Comparison of ENCODE assay signal across 25 mouse cellular contexts in the genomic region with DNA sequence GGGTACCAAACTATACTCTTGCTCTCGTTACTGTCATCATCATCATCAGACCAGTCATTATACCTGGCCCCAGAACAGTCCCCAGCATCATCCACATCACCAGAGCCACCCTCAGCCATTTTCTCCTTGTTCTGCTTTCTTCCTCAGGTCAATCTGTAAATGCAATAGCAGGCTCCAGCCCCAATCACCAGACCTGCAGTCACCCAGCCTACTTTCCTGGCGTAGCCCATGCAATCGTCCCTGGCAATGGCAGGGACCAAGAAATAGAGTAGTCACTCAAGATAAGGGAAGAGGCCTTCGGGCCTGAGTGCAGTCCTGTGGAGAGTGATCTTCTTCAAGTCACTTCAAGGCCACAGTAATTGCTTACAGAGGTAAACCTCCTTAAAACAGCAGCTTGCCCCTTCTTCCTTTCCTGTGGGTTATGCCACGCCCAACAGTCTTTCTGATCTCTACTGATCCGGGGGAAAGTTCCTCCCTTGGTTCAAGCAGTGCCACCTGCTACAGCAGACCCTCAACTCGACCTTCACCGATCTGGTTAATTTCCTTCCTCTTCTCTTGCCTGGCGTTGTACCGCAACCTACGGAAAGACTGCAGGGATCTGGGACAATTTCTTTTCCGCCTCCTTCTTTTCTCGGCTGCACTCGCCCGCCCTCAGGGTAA. TPM values are rescaled to one million over a fixed set of nuclear protein-coding genes. Genes with fewer than 3 reads are reported as not detected.
A peak's percentile ranks its signal among the peaks of the same experiment; 100 is the strongest.
DNase-seq lines count a peak whose midpoint lies in the region; ATAC-seq and TF ChIP-seq lines count a peak whose summit lies in the region.
"Not testable (repeated sequence)": the region's sequence is repeated elsewhere in the genome, so short reads cannot be mapped to it uniquely, and the experiment has no call there.
"Had no signal": no experiment of that assay in that cellular context is flagged by ENCODE, and none has a peak within 500 bp of the region (broad histone marks: within the 10 kb centered on the region; RNA-seq: fewer than 3 reads in every experiment).

No protein-coding gene starts in this region.

- ATAC-seq in granulocyte monocyte progenitor cell, adult 5-6 weeks (replicated peaks; ENCODE audit: poor library complexity, severe bottlenecking), result peak; percentile 92
- not testable (repeated sequence) for ATAC-seq in liver, embryonic 14.5 days (ENCODE audit: insufficient read depth)
- ATAC-seq in megakaryocyte progenitor cell, adult 5-6 weeks (replicated peaks; ENCODE audit: poor library complexity), result peak; percentile 84
- ATAC-seq in neutrophil, adult 5-6 weeks (ENCODE audit: extremely low read depth, insufficient number of reproducible peaks, low FRiP score, poor library complexity, severe bottlenecking), result 0 out of 2 replicates have a peak, but pooled peaks have one; percentile 19

- H3K27me3 ChIP-seq in MEL (ENCODE audit: control insufficient read depth in 1 of 2, insufficient read depth in 2 of 2, low read length in 2 of 2); liver, embryonic 14.5 days (ENCODE audit: control insufficient read depth, insufficient read depth, low read length): not testable (repeated sequence)

- not testable (repeated sequence) for H3K4me3 ChIP-seq in MEL (ENCODE audit: control insufficient read depth in 1 of 2, insufficient read depth in 1 of 2, low read depth in 2 of 2, low read length in 2 of 2); liver, embryonic 14.5 days (ENCODE audit: insufficient read depth in 1 of 2, low read depth in 2 of 2, low read length in 2 of 2)

- not testable (repeated sequence) for H3K79me2 ChIP-seq in MEL (ENCODE audit: control insufficient read depth, insufficient read depth, low read length, poor library complexity)

- peak overlapping the region; percentile 4; the same call in 1 of the 2 replicates for H3K4me2 ChIP-seq in liver, embryonic 14.5 days (ENCODE audit: low read depth)

- peak; percentile 18 for DNase-seq in MEL (ENCODE audit: low read depth, low spot score)
- not testable (repeated sequence) for DNase-seq in liver, embryonic 14.5 days (ENCODE audit: low read depth in 3 of 3, low spot score in 3 of 3)
- peak; percentile 42 for DNase-seq in thymus, postnatal 14 days

- not testable (repeated sequence) for H3K9ac ChIP-seq in MEL (ENCODE audit: control insufficient read depth, low read depth, low read length, poor library complexity, severe bottlenecking); liver, embryonic 14.5 days (replicated peaks)

- H3K27ac ChIP-seq in MEL (ENCODE audit: control insufficient read depth, low read depth, low read length); liver, embryonic 14.5 days: not testable (repeated sequence)

- WGBS in liver, embryonic 14.5 days (ENCODE audit: insufficient replicate concordance), result 25% methylated on average over 15 of the region's 15 CpGs

- peaks cover 0 to 18% of the 10 kb centered on the region in 2 experiments; a peak in 2 of 4 replicates for H3K36me3 ChIP-seq in MEL (ENCODE audit: control insufficient read depth in 1 of 2, insufficient read depth in 2 of 2, low read length in 2 of 2)
- H3K36me3 ChIP-seq in liver, embryonic 14.5 days (replicated peaks; ENCODE audit: control insufficient read depth, insufficient read depth, low read depth), result not testable (repeated sequence)

- TF ChIP-seq CTCF in MEL (IDR thresholded peaks at IDR 0.05 in 2 of 3, conservative IDR thresholded peaks at IDR 0.05 in 1 of 3; ENCODE audit: control insufficient read depth in 1 of 3, insufficient read depth in 1 of 3, low read depth in 2 of 3, low read length in 3 of 3, poor library complexity in 1 of 3, severe bottlenecking in 1 of 3); liver, embryonic 14.5 days (IDR thresholded peaks at IDR 0.05; ENCODE audit: low read depth): not testable (repeated sequence)

- TF ChIP-seq EP300 in MEL (IDR thresholded peaks at IDR 0.05; ENCODE audit: low read depth in 1 of 2, low read length in 2 of 2); liver, embryonic 14.5 days (IDR thresholded peaks at IDR 0.05; ENCODE audit: low read depth): not testable (repeated sequence)

- H3K9me3 ChIP-seq in MEL (replicated peaks; ENCODE audit: insufficient read depth, low read length); liver, embryonic 14.5 days (ENCODE audit: control insufficient read depth, low read length): not testable (repeated sequence)

- not testable (repeated sequence) for TF ChIP-seq RAD21 in MEL (IDR thresholded peaks at IDR 0.05; ENCODE audit: low read depth, low read length)

- peaks cover 22 to 24% of the 10 kb centered on the region in 2 experiments for H3K4me1 ChIP-seq in MEL (ENCODE audit: control insufficient read depth in 1 of 2, insufficient read depth in 2 of 2, low read length in 2 of 2)
- H3K4me1 ChIP-seq in liver, embryonic 14.5 days (replicated peaks; ENCODE audit: control insufficient read depth in 2 of 2, insufficient read depth in 2 of 2, low read length in 1 of 2), result not testable (repeated sequence)

- not testable (repeated sequence) for TF ChIP-seq POLR2A in MEL (IDR thresholded peaks at IDR 0.05; ENCODE audit: control insufficient read depth in 1 of 2, insufficient read depth in 1 of 2, low read depth in 1 of 2, low read length in 2 of 2, poor library complexity in 1 of 2)

RNA-seq across cellular contexts. Expression of a gene that starts 20.1 kb away (rescaled TPM):
- total RNA-seq in MEL (2012; rRNA removed), result not detected in 2 replicates
- polyA plus RNA-seq in MEL (2012; ENCODE audit: insufficient read depth in 1 of 2, insufficient read length in 2 of 2, low read depth in 1 of 2, low replicate concordance in 2 of 2, missing spikeins in 1 of 2), result not detected
- total RNA-seq in granulocyte monocyte progenitor cell, adult 5-6 weeks (2014; fragmentation: Nextera tagmentation), result 12.5 and 17.5 TPM in 2 replicates
- total RNA-seq in granulocyte monocyte progenitor cell, adult 5-6 weeks (2017), result 21.6 and 23.7 TPM in 2 replicates
- 1.9 and 2.7 TPM in 2 replicates for polyA plus RNA-seq in liver, embryonic 14.5 days (2012; rRNA removed)
- polyA plus RNA-seq in liver, embryonic 14.5 days (2014; fragmentation: Nextera tagmentation; extraction: Ambion mirVana), result 1.1 and 1.5 TPM in 2 replicates
- 23.6 and 24.3 TPM in 2 replicates for total RNA-seq in megakaryocyte progenitor cell, adult 5-6 weeks (2015)
- total RNA-seq in megakaryocyte progenitor cell, adult 5-6 weeks (2017), result 28.0 and 34.9 TPM in 2 replicates
- total RNA-seq in neutrophil, adult 5-6 weeks (2017), result 339 and 346 TPM in 2 replicates
- polyA plus RNA-seq: C2C12 had no signal

RNA-seq across cellular contexts. Expression of a gene that starts 20.2 kb away (rescaled TPM):
- total RNA-seq in MEL (2012; rRNA removed), result not detected in 2 replicates
- not detected for polyA plus RNA-seq in MEL (2012; ENCODE audit: insufficient read depth in 1 of 2, insufficient read length in 2 of 2, low read depth in 1 of 2, low replicate concordance in 2 of 2, missing spikeins in 1 of 2)
- not detected in 2 replicates for total RNA-seq in granulocyte monocyte progenitor cell, adult 5-6 weeks (2014; fragmentation: Nextera tagmentation)
- 0.09 TPM in 1 of 2 replicates, not detected in the other for total RNA-seq in granulocyte monocyte progenitor cell, adult 5-6 weeks (2017)
- polyA plus RNA-seq in liver, embryonic 14.5 days (2012; rRNA removed), result 0.02 TPM in 1 of 2 replicates, not detected in the other
- 0.03 TPM in 1 of 2 replicates, not detected in the other for polyA plus RNA-seq in liver, embryonic 14.5 days (2014; fragmentation: Nextera tagmentation; extraction: Ambion mirVana)
- total RNA-seq in megakaryocyte progenitor cell, adult 5-6 weeks (2015), result 0.05 TPM in 1 of 2 replicates, not detected in the other
- not detected in 2 replicates for total RNA-seq in megakaryocyte progenitor cell, adult 5-6 weeks (2017)
- total RNA-seq in neutrophil, adult 5-6 weeks (2017), result 23.6 and 30.6 TPM in 2 replicates
- total RNA-seq: adrenal gland, postnatal 25 days; forebrain, postnatal 0 days; gastrocnemius, adult 2 months; gastrocnemius, postnatal 14 days; gastrocnemius, postnatal 4 days; heart, postnatal 14 days; heart, postnatal 4 days had no signal
- polyA plus RNA-seq: C2C12; CD4-positive, CD25-positive, alpha-beta regulatory T cell, adult 4 months; embryonic facial prominence, embryonic 12.5 days; embryonic facial prominence, embryonic 15.5 days; forebrain, embryonic 11.5 days; forebrain, embryonic 14.5 days; forebrain, postnatal 0 days; heart, adult 2 months; heart, embryonic 10.5 days; heart, embryonic 13.5 days; heart, embryonic 16.5 days; hindbrain, embryonic 12.5 days; hindbrain, embryonic 15.5 days had no signal

RNA-seq across cellular contexts. Expression of a gene that starts 38.5 kb away (rescaled TPM):
- total RNA-seq in MEL (2012; rRNA removed), result 0.13 and 0.19 TPM in 2 replicates
- under 1 TPM in 1 of 2 experiments, not detected in 1; 0.14 TPM for polyA plus RNA-seq in MEL (2012; ENCODE audit: insufficient read depth in 1 of 2, insufficient read length in 2 of 2, low read depth in 1 of 2, low replicate concordance in 2 of 2, missing spikeins in 1 of 2)
- total RNA-seq in granulocyte monocyte progenitor cell, adult 5-6 weeks (2014; fragmentation: Nextera tagmentation), result not detected in 2 replicates
- total RNA-seq in granulocyte monocyte progenitor cell, adult 5-6 weeks (2017), result not detected in 2 replicates
- 0.03 and 0.04 TPM in 2 replicates for polyA plus RNA-seq in liver, embryonic 14.5 days (2012; rRNA removed)
- not detected in 2 replicates for polyA plus RNA-seq in liver, embryonic 14.5 days (2014; fragmentation: Nextera tagmentation; extraction: Ambion mirVana)
- total RNA-seq in megakaryocyte progenitor cell, adult 5-6 weeks (2015), result not detected in 2 replicates
- not detected in 2 replicates for total RNA-seq in megakaryocyte progenitor cell, adult 5-6 weeks (2017)
- 0.70 and 0.86 TPM in 2 replicates for total RNA-seq in neutrophil, adult 5-6 weeks (2017)
- polyA plus RNA-seq: CD4-positive, CD25-positive, alpha-beta regulatory T cell, adult 4 months; forebrain, embryonic 11.5 days; forebrain, embryonic 14.5 days; forebrain, postnatal 0 days; hindbrain, embryonic 15.5 days had no signal

RNA-seq across cellular contexts. Expression of a gene that starts 48.6 kb away (rescaled TPM):
- 0.10 and 0.12 TPM in 2 replicates for total RNA-seq in MEL (2012; rRNA removed)
- under 1 TPM in 1 of 2 experiments, not detected in 1; 0.24 TPM for polyA plus RNA-seq in MEL (2012; ENCODE audit: insufficient read depth in 1 of 2, insufficient read length in 2 of 2, low read depth in 1 of 2, low replicate concordance in 2 of 2, missing spikeins in 1 of 2)
- total RNA-seq in granulocyte monocyte progenitor cell, adult 5-6 weeks (2014; fragmentation: Nextera tagmentation), result 115 and 175 TPM in 2 replicates
- 62.6 and 101 TPM in 2 replicates for total RNA-seq in granulocyte monocyte progenitor cell, adult 5-6 weeks (2017)
- polyA plus RNA-seq in liver, embryonic 14.5 days (2012; rRNA removed), result 13.8 and 20.2 TPM in 2 replicates
- 37.1 and 39.3 TPM in 2 replicates for polyA plus RNA-seq in liver, embryonic 14.5 days (2014; fragmentation: Nextera tagmentation; extraction: Ambion mirVana)
- 142 and 147 TPM in 2 replicates for total RNA-seq in megakaryocyte progenitor cell, adult 5-6 weeks (2015)
- 20.8 and 26.9 TPM in 2 replicates for total RNA-seq in megakaryocyte progenitor cell, adult 5-6 weeks (2017)
- total RNA-seq in neutrophil, adult 5-6 weeks (2017), result 10.5 and 16.2 TPM in 2 replicates

Comparison
In these comparisons a context has a peak if more than half of its experiments do, and no peak if none do; other contexts are left out.
1. RNA of a gene that starts 20.1 kb away (total RNA-seq): 339 to 346 TPM in neutrophil, adult 5-6 weeks, 23.6 to 34.9 TPM in megakaryocyte progenitor cell, adult 5-6 weeks and 12.5 to 23.7 TPM in granulocyte monocyte progenitor cell, adult 5-6 weeks; not detected in MEL; every median in the first group is over 10 times any median in the second.
2. RNA of a gene that starts 20.2 kb away (total RNA-seq): 23.6 to 30.6 TPM in neutrophil, adult 5-6 weeks; not detected in MEL, 0.09 TPM in granulocyte monocyte progenitor cell, adult 5-6 weeks and 0.05 TPM in megakaryocyte progenitor cell, adult 5-6 weeks; every median in the first group is over 10 times any median in the second.